Mouse (Mus musculus) stomach, embryonic 14.5 days (tissue): ENCODE data around the gene Il1r1. TPM values are rescaled to one million over a fixed set of nuclear protein-coding genes. Genes with fewer than 3 reads are reported as not detected.

ENCODE experiments used
- ATAC-seq: fragments of 200-750 bp; cut with Nextera tagmentation; 2 replicates; pipeline ENCODE4 v1.8.0; 2017; ENCODE audit warnings: low read depth, moderate TSS enrichment; ENCODE audit not compliant: insufficient number of reproducible peaks, insufficient read depth, low FRiP score
- H3K27ac ChIP-seq: fragments of 300-500 bp; sonication (generic); 2 replicates; pipeline ENCODE4 v1.5.1; 2014; ENCODE audit warnings: mild to moderate bottlenecking, low read length, moderate library complexity, mixed read lengths
- H3K27me3 ChIP-seq: fragments of 300-500 bp; sonication (generic); 2 replicates; pipeline ENCODE4 v1.6.1; 2014; ENCODE audit warnings: low read length, control low read depth, mixed read lengths; ENCODE audit not compliant: control insufficient read depth, insufficient read depth
- H3K36me3 ChIP-seq: fragments of 300-500 bp; sonication (generic); 2 replicates; pipeline ENCODE4 v1.6.1; 2014; ENCODE audit warnings: mild to moderate bottlenecking, control low read depth, low read length, moderate library complexity, mixed read lengths; ENCODE audit not compliant: control insufficient read depth, insufficient read depth
- H3K4me1 ChIP-seq: fragments of 300-500 bp; sonication (generic); 2 replicates; pipeline ENCODE4 v1.6.1; 2014; ENCODE audit warnings: low read length, control low read depth, mixed read lengths; ENCODE audit not compliant: control insufficient read depth, insufficient read depth
- H3K4me2 ChIP-seq: fragments of 300-500 bp; sonication (generic); replicated peaks from 2 replicates; pipeline ENCODE4 v1.6.1; 2014; ENCODE audit warnings: low read depth, low read length, control low read depth
- H3K4me3 ChIP-seq: fragments of 300-500 bp; sonication (generic); 2 replicates; pipeline ENCODE4 v1.5.1; 2014; ENCODE audit warnings: low read depth, low read length, control low read depth
- H3K9ac ChIP-seq: fragments of 300-500 bp; sonication (generic); replicated peaks from 2 replicates; pipeline ENCODE4 v1.6.1; 2014; ENCODE audit warnings: low read depth, mild to moderate bottlenecking, control low read depth, low read length, moderate library complexity, mixed read lengths
- H3K9me3 ChIP-seq: fragments of 300-500 bp; sonication (generic); 2 replicates; pipeline ENCODE4 v1.6.1; 2016; ENCODE audit warnings: low read depth, low read length, control low read depth; ENCODE audit not compliant: control insufficient read depth
- WGBS: fragments of 180-500 bp; shearing (Covaris S2); extraction: QIAGEN DNeasy Blood & Tissue Kit; methylation state at CpG from one replicate; pipeline ENCODE4 v1.1.7; 2014; 5-methylcytosine and 5-hydroxymethylcytosine counted together
- polyA plus RNA-seq: library from polyadenylated mRNA; unstranded; fragments of >200 nt; fragmentation: Nextera tagmentation; extraction: Ambion mirVana; gene quantifications from 2 replicates; pipeline ENCODE4 v1.2.1, GENCODE M21; 2014

The Il1r1 gene
- polyA plus RNA-seq, 1 experiment from 2014 or later = 8.3 TPM

DNA sequence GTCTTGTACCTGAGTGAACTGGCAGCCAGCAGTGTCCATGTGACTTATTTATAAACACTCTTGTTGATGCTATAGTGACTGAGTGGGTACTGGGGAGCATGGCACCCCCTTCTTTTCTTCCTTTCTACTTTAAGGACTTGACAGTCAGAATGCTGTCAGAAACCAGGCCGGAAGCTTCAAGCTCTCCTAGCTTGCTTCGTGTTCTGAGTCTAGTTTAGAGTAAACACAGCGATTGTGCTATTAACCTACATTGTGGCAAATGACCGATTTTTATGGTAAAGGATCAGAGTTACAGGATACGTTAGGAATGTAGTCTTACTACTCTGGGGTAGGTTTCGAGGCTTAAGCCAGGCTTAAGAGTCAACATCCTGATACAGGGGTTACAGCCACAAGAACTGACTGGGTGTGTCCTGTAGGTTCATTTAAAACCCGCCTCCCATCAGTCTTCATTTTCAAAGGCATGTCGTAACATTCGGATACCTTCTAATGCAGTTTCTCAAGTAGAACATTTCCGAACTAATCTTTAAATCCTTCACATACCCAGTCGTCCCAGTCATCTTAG, 54.4 kb downstream of the Il1r1 start:
- peak; percentile 86 for ATAC-seq
- H3K4me3 ChIP-seq = no peak overlapping the region
- no peaks in the 10 kb centered on the region for H3K27me3 ChIP-seq
- H3K4me2 ChIP-seq = no peak overlapping the region
- 59% methylated on average over 11 of the region's 11 CpGs for WGBS
- no peaks in the 10 kb centered on the region for H3K9me3 ChIP-seq
- no peaks in the 10 kb centered on the region for H3K36me3 ChIP-seq
- no peaks in the 10 kb centered on the region for H3K4me1 ChIP-seq
- H3K9ac ChIP-seq = no peak overlapping the region
- peak overlapping the region; percentile 13; the same call in 1 of the 2 replicates for H3K27ac ChIP-seq

- H3K4me1 ChIP-seq = no peaks in the 10 kb centered on the region
- no peak overlapping the region for H3K4me2 ChIP-seq
- no peaks in the 10 kb centered on the region for H3K36me3 ChIP-seq
- H3K27me3 ChIP-seq = no peaks in the 10 kb centered on the region
- no peak overlapping the region for H3K27ac ChIP-seq
- no peak for ATAC-seq
- 90% methylated on average over 4 of the region's 4 CpGs for WGBS
- no peaks in the 10 kb centered on the region for H3K9me3 ChIP-seq
- no peak overlapping the region for H3K4me3 ChIP-seq
- no peak overlapping the region for H3K9ac ChIP-seq
Measured at GRCm38 (mm10) chr1:40281950-40282349, 57.1 kb downstream of the Il1r1 start.

DNA sequence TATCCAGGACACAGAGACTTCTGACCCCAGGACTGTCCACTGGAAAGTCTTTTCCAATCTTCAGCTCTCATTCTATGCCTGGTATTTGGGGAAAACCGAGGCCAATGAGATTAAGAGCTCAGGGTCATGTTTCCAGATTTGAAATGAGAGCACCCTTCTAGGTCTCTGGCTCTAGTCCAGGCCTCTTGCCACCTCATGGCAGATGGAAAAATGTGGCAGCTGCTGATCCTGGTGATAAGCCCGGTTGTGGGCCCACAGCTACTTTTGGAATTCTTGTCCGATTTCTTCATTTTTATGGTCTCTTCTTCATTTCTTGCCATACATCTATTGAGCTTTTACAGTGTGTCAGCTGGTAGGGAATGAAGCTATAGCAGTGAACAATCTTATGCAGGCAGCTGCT, 57.5 kb downstream of the Il1r1 start:
- Histone ChIP-seq H3K9ac (no peak overlapping the region), H3K4me2 (no peak overlapping the region), H3K4me3 (no peak overlapping the region), H3K36me3 (no peaks in the 10 kb centered on the region), H3K4me1 (no peaks in the 10 kb centered on the region), H3K9me3 (no peaks in the 10 kb centered on the region), H3K27me3 (no peaks in the 10 kb centered on the region), H3K27ac (no peak overlapping the region)
- ATAC-seq = no peak
- WGBS = 79% methylated on average over 3 of the region's 3 CpGs

GRCm38 (mm10) chr1:40283995-40284394, 59.1 kb downstream of the Il1r1 start:
- Histone ChIP-seq H3K9me3 (no peaks in the 10 kb centered on the region), H3K36me3 (no peaks in the 10 kb centered on the region), H3K4me3 (no peak overlapping the region), H3K27me3 (no peaks in the 10 kb centered on the region), H3K27ac (no peak overlapping the region), H3K9ac (no peak overlapping the region), H3K4me2 (no peak overlapping the region), H3K4me1 (no peaks in the 10 kb centered on the region)
- ATAC-seq = no peak
- WGBS = 64% methylated on average over 5 of the region's 5 CpGs

DNA sequence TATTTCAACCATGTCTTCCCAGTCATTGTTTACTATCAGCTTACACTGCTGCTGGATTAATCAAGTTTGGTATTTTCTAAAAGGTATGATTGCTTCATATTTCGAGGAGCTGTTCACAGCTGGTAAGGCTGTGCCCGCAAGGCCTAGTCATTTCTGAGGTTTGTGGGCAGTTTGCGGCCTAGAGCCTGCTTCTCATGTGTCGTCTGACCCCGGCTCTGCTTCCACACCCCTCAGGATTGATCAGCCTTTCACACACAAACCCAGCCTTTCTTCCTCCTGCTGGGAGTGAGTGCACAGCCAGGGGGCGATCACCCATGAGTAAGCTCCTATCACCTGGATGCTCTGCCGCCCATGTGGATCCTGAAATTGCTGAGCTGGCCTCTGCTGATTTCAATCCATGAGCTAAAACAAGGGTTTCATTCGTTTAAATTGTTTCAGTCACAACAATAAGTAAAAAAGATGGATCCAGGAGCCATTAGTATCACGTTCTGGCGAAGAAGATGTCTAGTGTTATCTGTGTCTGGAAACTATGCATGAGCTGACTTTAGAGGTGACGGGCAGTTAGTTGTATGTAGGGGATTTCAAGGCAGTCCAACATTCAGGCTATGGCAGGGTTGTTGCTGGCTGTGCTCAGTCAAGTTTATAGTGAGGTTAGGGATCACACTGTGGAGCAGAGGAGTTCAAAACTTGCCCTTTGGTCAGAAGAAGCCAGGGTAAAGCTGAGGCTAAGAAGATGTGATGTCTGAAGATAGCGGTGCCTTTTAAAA, 65.8 kb downstream of the Il1r1 start:
- H3K4me1 ChIP-seq = no peaks in the 10 kb centered on the region
- 69% methylated on average over 12 of the region's 12 CpGs for WGBS
- H3K4me3 ChIP-seq = no peak overlapping the region
- no peak overlapping the region for H3K9ac ChIP-seq
- H3K9me3 ChIP-seq = no peaks in the 10 kb centered on the region
- H3K27ac ChIP-seq = no peak overlapping the region
- no peak for ATAC-seq
- H3K36me3 ChIP-seq = no peaks in the 10 kb centered on the region
- no peaks in the 10 kb centered on the region for H3K27me3 ChIP-seq
- H3K4me2 ChIP-seq = no peak overlapping the region

DNA sequence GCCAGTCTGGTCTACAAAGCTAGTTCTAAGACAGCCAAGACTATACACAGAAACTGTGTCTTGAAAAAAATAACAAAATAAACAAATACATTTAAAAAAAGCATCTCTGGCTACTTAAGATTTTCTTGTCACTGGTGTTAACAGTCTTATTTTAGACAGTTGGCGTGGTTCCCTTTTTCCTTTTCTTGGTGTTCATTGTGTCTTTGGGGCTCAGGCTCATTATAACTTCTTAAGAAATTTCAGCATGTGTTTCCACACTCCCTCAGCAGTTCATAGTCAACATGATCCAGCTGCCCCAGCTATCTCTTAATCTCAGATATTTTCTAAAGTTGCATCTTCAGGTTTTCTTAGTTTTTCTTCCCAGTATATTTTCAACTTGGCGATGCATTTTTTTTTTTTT, 67.4 kb downstream of the Il1r1 start:
- Histone ChIP-seq H3K4me1 (no peaks in the 10 kb centered on the region), H3K27me3 (no peaks in the 10 kb centered on the region), H3K9ac (no peak overlapping the region), H3K4me2 (no peak overlapping the region), H3K4me3 (no peak overlapping the region), H3K27ac (no peak overlapping the region), H3K36me3 (no peaks in the 10 kb centered on the region), H3K9me3 (no peaks in the 10 kb centered on the region)
- ATAC-seq = no peak
- 94% methylated on average over 2 of the region's 2 CpGs for WGBS

- H3K4me2 ChIP-seq = no peak overlapping the region
- H3K4me3 ChIP-seq = no peak overlapping the region
- no peak overlapping the region for H3K9ac ChIP-seq
- no peaks in the 10 kb centered on the region for H3K27me3 ChIP-seq
- no peaks in the 10 kb centered on the region for H3K4me1 ChIP-seq
- 95% methylated on average over 7 of the region's 7 CpGs for WGBS
- no peaks in the 10 kb centered on the region for H3K36me3 ChIP-seq
- no peak for ATAC-seq
- no peak overlapping the region for H3K27ac ChIP-seq
- H3K9me3 ChIP-seq = no peaks in the 10 kb centered on the region
Measured at GRCm38 (mm10) chr1:40293891-40294290, 69.0 kb downstream of the Il1r1 start.

- no peaks in the 10 kb centered on the region for H3K36me3 ChIP-seq
- WGBS = 82% methylated on average over 9 of the region's 9 CpGs
Measured at GRCm38 (mm10) chr1:40294824-40295223, 69.9 kb downstream of the Il1r1 start.

GRCm38 (mm10) chr1:40298053-40298452, 73.2 kb downstream of the Il1r1 start:
- Histone ChIP-seq H3K4me1 (no peaks in the 10 kb centered on the region), H3K4me2 (no peak overlapping the region), H3K27me3 (no peaks in the 10 kb centered on the region), H3K9ac (no peak overlapping the region), H3K36me3 (no peaks in the 10 kb centered on the region), H3K9me3 (no peaks in the 10 kb centered on the region), H3K4me3 (no peak overlapping the region), H3K27ac (no peak overlapping the region)
- no peak for ATAC-seq
- WGBS = 82% methylated on average over 2 of the region's 2 CpGs

More at GRCm38 (mm10) chr1:40294824-40295223, 69.9 kb downstream of the Il1r1 start:
- no peak overlapping the region for H3K4me2 ChIP-seq
- ATAC-seq = no peak
- no peak overlapping the region for H3K4me3 ChIP-seq
- no peak overlapping the region for H3K9ac ChIP-seq
- no peaks in the 10 kb centered on the region for H3K4me1 ChIP-seq
- H3K9me3 ChIP-seq = no peaks in the 10 kb centered on the region
- H3K27ac ChIP-seq = no peak overlapping the region
- no peaks in the 10 kb centered on the region for H3K27me3 ChIP-seq
